Mouse (Mus musculus) 416B (cell line): ENCODE results near the gene Khdrbs2.

Experiments used
- DNase-seq: peaks from one replicate; pipeline ENCODE4 v3.0.0; 2011; ENCODE audit warnings: low read depth

Khdrbs2 gene

GRCm38 (mm10) chr1:32172506-32173239, at the start of gene Khdrbs2:
Gene Khdrbs2, plus strand, starts transcription at chr1:32172714.
- DNase-seq = no peak

- peak; percentile 17 for DNase-seq
Observed at GRCm38 (mm10) chr1:32174566-32174965, 2.1 kb downstream of the Khdrbs2 start.

- no peak for DNase-seq
Observed at GRCm38 (mm10) chr1:32199664-32200260, 27.2 kb downstream of the Khdrbs2 start.

- DNase-seq = peak; percentile 3
Observed at GRCm38 (mm10) chr1:32248443-32248842, 75.9 kb downstream of the Khdrbs2 start.

- DNase-seq = no peak
Observed at GRCm38 (mm10) chr1:32249602-32250001, 77.1 kb downstream of the Khdrbs2 start.

- DNase-seq = no peak
Observed at GRCm38 (mm10) chr1:32250337-32250736, 77.8 kb downstream of the Khdrbs2 start.

- no peak for DNase-seq
Observed at GRCm38 (mm10) chr1:32258942-32259341, 86.4 kb downstream of the Khdrbs2 start.

GRCm38 (mm10) chr1:32270519-32270918, 98.0 kb downstream of the Khdrbs2 start:
- DNase-seq = no peak

GRCm38 (mm10) chr1:32294702-32295101, 122.2 kb downstream of the Khdrbs2 start:
- DNase-seq = no peak

GRCm38 (mm10) chr1:32301391-32301790, 128.9 kb downstream of the Khdrbs2 start:
- no peak for DNase-seq

- DNase-seq = no peak
Observed at GRCm38 (mm10) chr1:32309074-32309473, 136.6 kb downstream of the Khdrbs2 start.

GRCm38 (mm10) chr1:32309637-32310036, 137.1 kb downstream of the Khdrbs2 start:
- DNase-seq = no peak

GRCm38 (mm10) chr1:32339108-32339507, 166.6 kb downstream of the Khdrbs2 start:
- no peak for DNase-seq

- DNase-seq = no peak
Observed at GRCm38 (mm10) chr1:32347538-32347937, 175.0 kb downstream of the Khdrbs2 start.

- DNase-seq = no peak
Observed at GRCm38 (mm10) chr1:32352076-32352475, 179.6 kb downstream of the Khdrbs2 start.

GRCm38 (mm10) chr1:32363539-32363938, 191.0 kb downstream of the Khdrbs2 start:
- DNase-seq = no peak

- DNase-seq = no peak
Observed at GRCm38 (mm10) chr1:32397553-32397952, 225.0 kb downstream of the Khdrbs2 start.

GRCm38 (mm10) chr1:32407651-32408050, 235.1 kb downstream of the Khdrbs2 start:
- DNase-seq = no peak

- no peak for DNase-seq
Observed at GRCm38 (mm10) chr1:32428410-32428809, 255.9 kb downstream of the Khdrbs2 start.

GRCm38 (mm10) chr1:32429493-32429892, 257.0 kb downstream of the Khdrbs2 start:
- no peak for DNase-seq

GRCm38 (mm10) chr1:32430516-32430915, 258.0 kb downstream of the Khdrbs2 start:
- DNase-seq = no peak

GRCm38 (mm10) chr1:32433118-32433517, 260.6 kb downstream of the Khdrbs2 start:
- DNase-seq = no peak

- no peak for DNase-seq
Observed at GRCm38 (mm10) chr1:32443927-32444326, 271.4 kb downstream of the Khdrbs2 start.

GRCm38 (mm10) chr1:32463103-32463516, 290.6 kb downstream of the Khdrbs2 start:
- DNase-seq = no peak
